Comparison of ENCODE assay signal across 10 mouse cellular contexts in the genomic region with DNA sequence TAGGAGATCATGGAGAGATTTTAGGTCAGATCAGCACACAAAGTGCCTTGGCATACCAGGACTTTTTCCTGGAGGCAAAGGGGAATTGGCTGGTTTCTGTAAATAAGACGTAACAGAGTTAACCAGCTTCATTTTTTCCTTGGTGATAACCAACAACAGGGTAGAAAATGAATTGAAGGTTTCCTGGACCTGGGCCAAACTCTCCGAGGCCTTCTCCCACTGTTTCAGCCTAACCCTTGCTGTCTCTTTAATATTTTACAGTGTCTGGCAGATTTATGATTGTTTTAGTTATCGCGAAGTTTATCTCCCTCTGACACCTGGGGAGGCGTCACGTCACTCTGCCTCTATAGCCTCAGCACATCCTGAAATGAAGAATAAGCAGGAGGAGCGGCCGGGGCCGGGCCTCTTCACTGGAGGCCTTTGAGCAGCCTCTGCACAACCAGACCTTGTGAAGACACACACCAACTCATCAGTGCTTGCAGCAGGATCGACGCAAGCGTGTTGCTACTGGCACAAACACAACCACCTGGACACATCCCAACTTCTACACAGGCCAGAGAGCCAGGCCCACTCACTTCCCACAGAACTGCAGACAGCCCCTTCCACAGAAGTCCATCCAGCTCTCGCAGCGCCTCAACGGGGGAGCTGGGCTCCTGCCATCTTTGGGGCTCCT.
DNase-seq lines count a peak whose midpoint lies in the region; ATAC-seq lines count a peak whose summit lies in the region.
"Had no signal": no experiment of that assay in that cellular context is flagged by ENCODE, and none has a peak within 500 bp of the region (broad histone marks: within the 10 kb centered on the region; RNA-seq: fewer than 3 reads in every experiment).

No protein-coding gene starts in this region.

- peak overlapping the region; percentile 48 for H3K4me2 ChIP-seq in neural tube, embryonic 15.5 days

- no peak overlapping the region for H3K9ac ChIP-seq in neural tube, embryonic 15.5 days (replicated peaks)
- H3K9ac ChIP-seq: neural tube, embryonic 12.5 days had no signal

- H3K27ac ChIP-seq in neural tube, embryonic 15.5 days (replicated peaks): no peak overlapping the region
- H3K27ac ChIP-seq: neural tube, embryonic 12.5 days had no signal

- 71% methylated on average over 15 of the region's 15 CpGs for WGBS in neural tube, embryonic 15.5 days

- no peak for DNase-seq in frontal cortex, postnatal 25 days (ENCODE audit: low spot score in 2 of 2)
- DNase-seq in ovary, postnatal 36 days (ENCODE audit: low spot score): peak; percentile 6
- DNase-seq in ovary, adult 18-20 months (ENCODE audit: low spot score): no peak
- peak; percentile 7 to 10 for DNase-seq in frontal cortex, postnatal 14 days (ENCODE audit: low spot score in 2 of 2)
- DNase-seq in layer of hippocampus, adult 9-10 months (ENCODE audit: low spot score): peak; percentile 2

- peak; percentile 44; the same call in 1 of the 2 replicates for ATAC-seq in frontal cortex, adult (ENCODE audit: low TSS enrichment)
- peak; percentile 52; the same call in 1 of the 2 replicates for ATAC-seq in neural tube, embryonic 15.5 days (ENCODE audit: low FRiP score)
- no peak for ATAC-seq in monocyte, adult 5-6 weeks (replicated peaks; ENCODE audit: insufficient number of reproducible peaks, low FRiP score, low TSS enrichment, poor library complexity, severe bottlenecking)

- H3K27me3 ChIP-seq in neural tube, embryonic 15.5 days (replicated peaks): no peaks in the 10 kb centered on the region
- H3K27me3 ChIP-seq: CH12.LX; neural tube, embryonic 12.5 days had no signal

- H3K4me1 ChIP-seq in neural tube, embryonic 15.5 days: peaks cover 10% of the 10 kb centered on the region; the same call in 1 of the 2 replicates

- no peaks in the 10 kb centered on the region for H3K36me3 ChIP-seq in neural tube, embryonic 15.5 days
- H3K36me3 ChIP-seq: neural tube, embryonic 12.5 days had no signal

- no peak overlapping the region for H3K4me3 ChIP-seq in neural tube, embryonic 15.5 days (replicated peaks)
- H3K4me3 ChIP-seq: neural tube, embryonic 12.5 days had no signal

- H3K9me3 ChIP-seq in neural tube, embryonic 15.5 days (replicated peaks): no peaks in the 10 kb centered on the region
- H3K9me3 ChIP-seq: neural tube, embryonic 12.5 days had no signal

Comparison
In these comparisons a context has a peak if more than half of its experiments do, and no peak if none do; other contexts are left out.
1. DNase-seq: peak in ovary, postnatal 36 days (single experiment), frontal cortex, postnatal 14 days (2 of 2) and layer of hippocampus, adult 9-10 months (single experiment); none in frontal cortex, postnatal 25 days (0 of 2) and ovary, adult 18-20 months (single experiment).